Mouse (Mus musculus): ENCODE results near the gene Rpap3.

Rpap3 gene

GRCm38 (mm10) chr15:97728804-97729203, 23.2 kb upstream of the Rpap3 start:
- DNase-seq, result no peak

- no peak for DNase-seq
These were observed 22.8 kb upstream of the Rpap3 start for GRCm38 (mm10) chr15:97728394-97728793.

- no peak for DNase-seq
These were observed 21.9 kb upstream of the Rpap3 start for GRCm38 (mm10) chr15:97727520-97727919.

GRCm38 (mm10) chr15:97727048-97727447, 21.4 kb upstream of the Rpap3 start:
- peak; percentile 53 for DNase-seq

GRCm38 (mm10) chr15:97726310-97726709, 20.7 kb upstream of the Rpap3 start:
- no peak for DNase-seq

- no peak for DNase-seq
These were observed 19.7 kb upstream of the Rpap3 start for GRCm38 (mm10) chr15:97725198-97725785.

GRCm38 (mm10) chr15:97724346-97725197, 18.9 kb upstream of the Rpap3 start:
- DNase-seq, result no peak

- no peak for DNase-seq
These were observed 18.1 kb upstream of the Rpap3 start for GRCm38 (mm10) chr15:97723536-97724345.

- DNase-seq, result no peak
These were observed 15.5 kb upstream of the Rpap3 start for GRCm38 (mm10) chr15:97721008-97721701.

GRCm38 (mm10) chr15:97720026-97720675, 14.5 kb upstream of the Rpap3 start:
- peak; percentile 31 for DNase-seq

- no peak for DNase-seq
These were observed 13.9 kb upstream of the Rpap3 start for GRCm38 (mm10) chr15:97719494-97719893.

GRCm38 (mm10) chr15:97718535-97719155, 13.0 kb upstream of the Rpap3 start:
- DNase-seq, result no peak

- DNase-seq, result peak; percentile 75
These were observed 12.4 kb upstream of the Rpap3 start for GRCm38 (mm10) chr15:97717861-97718534.

GRCm38 (mm10) chr15:97716782-97717181, 11.2 kb upstream of the Rpap3 start:
- no peak for DNase-seq

GRCm38 (mm10) chr15:97715734-97716133, 10.1 kb upstream of the Rpap3 start:
- DNase-seq, result no peak

GRCm38 (mm10) chr15:97715083-97715482, 9.5 kb upstream of the Rpap3 start:
- no peak for DNase-seq

- DNase-seq, result no peak
These were observed 6.9 kb upstream of the Rpap3 start for GRCm38 (mm10) chr15:97712546-97712945.

GRCm38 (mm10) chr15:97710906-97711305, 5.3 kb upstream of the Rpap3 start:
- no peak for DNase-seq

- no peak for DNase-seq
These were observed 9.0 kb downstream of the Rpap3 start for GRCm38 (mm10) chr15:97696616-97697015.

GRCm38 (mm10) chr15:97693411-97693810, 12.2 kb downstream of the Rpap3 start:
- no peak for DNase-seq

GRCm38 (mm10) chr15:97684118-97684517, 21.5 kb downstream of the Rpap3 start:
- no peak for DNase-seq

Data from lung, postnatal 14 days (tissue).